Comparison of ENCODE assay signal across 8 mouse cellular contexts in the genomic region with DNA sequence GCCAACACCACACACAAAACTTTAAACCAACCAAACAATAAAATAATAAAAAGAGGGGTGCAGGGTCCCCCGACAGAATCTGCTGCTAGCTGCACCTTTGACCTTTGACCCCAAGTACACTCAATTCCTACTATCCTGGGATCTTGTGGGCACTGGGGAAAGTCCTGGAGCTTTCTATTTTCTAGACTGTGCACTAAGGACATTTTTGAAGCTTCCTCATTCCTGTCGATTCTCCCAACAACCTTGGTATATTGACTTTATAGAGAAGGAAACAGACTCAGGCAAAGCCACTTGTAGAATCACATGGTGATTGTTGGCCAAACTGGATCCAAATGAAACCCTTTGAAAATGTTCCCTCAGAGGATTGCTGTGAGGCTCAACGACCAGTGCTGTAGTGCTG. TPM values are rescaled to one million over a fixed set of nuclear protein-coding genes. Genes with fewer than 3 reads are reported as not detected.
DNase-seq lines count a peak whose midpoint lies in the region; ATAC-seq and TF ChIP-seq lines count a peak whose summit lies in the region.

No protein-coding gene starts in this region.

- peak overlapping the region; percentile 82 for H3K9ac ChIP-seq in heart, embryonic 13.5 days
- peak overlapping the region; percentile 91 for H3K9ac ChIP-seq in ES-Bruce4 (ENCODE audit: low read depth, poor library complexity, severe bottlenecking)
- peak overlapping the region; percentile 51 for H3K9ac ChIP-seq in forebrain, embryonic 15.5 days (replicated peaks)

- H3K4me3 ChIP-seq in heart, embryonic 13.5 days = peak overlapping the region; percentile 75
- peak overlapping the region; percentile 50 for H3K4me3 ChIP-seq in ES-Bruce4 (ENCODE audit: low read depth, low read length)
- H3K4me3 ChIP-seq in forebrain, embryonic 15.5 days = peak overlapping the region; percentile 89

- TF ChIP-seq EP300 in ES-Bruce4 (IDR thresholded peaks at IDR 0.05; ENCODE audit: insufficient read depth, low read depth, low read length) = no peak

- no peaks in the 10 kb centered on the region for H3K27me3 ChIP-seq in heart, embryonic 13.5 days (replicated peaks)
- no peaks in the 10 kb centered on the region for H3K27me3 ChIP-seq in ES-Bruce4 (ENCODE audit: control insufficient read depth, insufficient read depth, low read length, poor library complexity, severe bottlenecking)
- H3K27me3 ChIP-seq in forebrain, embryonic 15.5 days = no peaks in the 10 kb centered on the region

- peak overlapping the region; percentile 99 for H3K27ac ChIP-seq in heart, embryonic 13.5 days (replicated peaks)
- H3K27ac ChIP-seq in ES-Bruce4 (ENCODE audit: insufficient read depth, low read length) = peak overlapping the region; percentile 35
- peak overlapping the region; percentile 99 for H3K27ac ChIP-seq in forebrain, embryonic 15.5 days (replicated peaks)

- peaks cover 35% of the 10 kb centered on the region for H3K36me3 ChIP-seq in heart, embryonic 13.5 days
- H3K36me3 ChIP-seq in ES-Bruce4 (ENCODE audit: control insufficient read depth, insufficient read depth, low read length, poor library complexity, severe bottlenecking) = peaks cover 11% of the 10 kb centered on the region
- peaks cover 16% of the 10 kb centered on the region for H3K36me3 ChIP-seq in forebrain, embryonic 15.5 days

- no peak for TF ChIP-seq POLR2A in ES-Bruce4 (IDR thresholded peaks at IDR 0.05; ENCODE audit: insufficient read depth, low read length)

- DNase-seq in heart, adult 9 months (ENCODE audit: low spot score in 2 of 2) = no peak
- peak; percentile 18 for DNase-seq in lung, postnatal 25 days (ENCODE audit: low spot score)
- no peak for DNase-seq in MN1 (ENCODE audit: low spot score)
- DNase-seq in frontal cortex, postnatal 14 days (ENCODE audit: low spot score in 2 of 2) = no peak
- no peak for DNase-seq in spleen, adult 12 weeks (ENCODE audit: low spot score)

- H3K4me2 ChIP-seq in heart, embryonic 13.5 days = peak overlapping the region; percentile 79
- H3K4me2 ChIP-seq in forebrain, embryonic 15.5 days (replicated peaks) = peak overlapping the region; percentile 61

- 65% methylated on average over 3 of the region's 3 CpGs for WGBS in heart, embryonic 13.5 days
- 65% methylated on average over 3 of the region's 3 CpGs for WGBS in forebrain, embryonic 15.5 days

- no peaks in the 10 kb centered on the region for H3K9me3 ChIP-seq in heart, embryonic 13.5 days
- H3K9me3 ChIP-seq in ES-Bruce4 (replicated peaks; ENCODE audit: control insufficient read depth, insufficient read depth, low read length, poor library complexity, severe bottlenecking) = no peaks in the 10 kb centered on the region
- no peaks in the 10 kb centered on the region for H3K9me3 ChIP-seq in forebrain, embryonic 15.5 days

- H3K4me1 ChIP-seq in heart, embryonic 13.5 days = peaks cover 24% of the 10 kb centered on the region
- H3K4me1 ChIP-seq in ES-Bruce4 (ENCODE audit: control insufficient read depth, insufficient read depth, low read length) = peaks cover 9% of the 10 kb centered on the region
- peaks cover 25% of the 10 kb centered on the region for H3K4me1 ChIP-seq in forebrain, embryonic 15.5 days

- no peak for TF ChIP-seq CTCF in ES-Bruce4 (IDR thresholded peaks at IDR 0.05; ENCODE audit: low read depth, low read length)

- no peak for ATAC-seq in heart, embryonic 13.5 days (ENCODE audit: extremely low read depth, insufficient number of reproducible peaks, low FRiP score, low TSS enrichment)
- ATAC-seq in forebrain, embryonic 15.5 days (replicated peaks) = no peak

RNA-seq across cellular contexts. Expression of gene Gm44973, which starts 0.8 kb away (rescaled TPM):
- polyA plus RNA-seq in heart, embryonic 13.5 days (2015; fragmentation: Nextera tagmentation; extraction: Ambion mirVana) = not detected in 2 replicates
- not detected in 2 replicates for polyA plus RNA-seq in ES-Bruce4 (2011; ENCODE audit: insufficient read depth, insufficient read length, low read depth, missing spikeins)
- polyA plus RNA-seq in forebrain, embryonic 15.5 days (2015; fragmentation: Nextera tagmentation; extraction: Ambion mirVana) = 0.89 TPM in 1 of 2 replicates, not detected in the other

RNA-seq across cellular contexts. Expression of gene Fiz1, which starts 1.6 kb away (rescaled TPM):
- 25.6 and 28.4 TPM in 2 replicates for polyA plus RNA-seq in heart, embryonic 13.5 days (2015; fragmentation: Nextera tagmentation; extraction: Ambion mirVana)
- polyA plus RNA-seq in ES-Bruce4 (2011; ENCODE audit: insufficient read depth, insufficient read length, low read depth, missing spikeins) = 43.2 and 57.0 TPM in 2 replicates
- 52.1 TPM in 2 replicates for polyA plus RNA-seq in forebrain, embryonic 15.5 days (2015; fragmentation: Nextera tagmentation; extraction: Ambion mirVana)

RNA-seq across cellular contexts. Expression of gene Zfp524, which starts 1.8 kb away (rescaled TPM):
- polyA plus RNA-seq in heart, embryonic 13.5 days (2015; fragmentation: Nextera tagmentation; extraction: Ambion mirVana) = 10.7 and 12.3 TPM in 2 replicates
- polyA plus RNA-seq in ES-Bruce4 (2011; ENCODE audit: insufficient read depth, insufficient read length, low read depth, missing spikeins) = 2.5 and 4.7 TPM in 2 replicates
- 11.6 and 12.5 TPM in 2 replicates for polyA plus RNA-seq in forebrain, embryonic 15.5 days (2015; fragmentation: Nextera tagmentation; extraction: Ambion mirVana)

RNA-seq across cellular contexts. Expression of gene Zfp865, which starts 4.1 kb away (rescaled TPM):
- 3.8 and 4.4 TPM in 2 replicates for polyA plus RNA-seq in heart, embryonic 13.5 days (2015; fragmentation: Nextera tagmentation; extraction: Ambion mirVana)
- 23.0 and 24.7 TPM in 2 replicates for polyA plus RNA-seq in ES-Bruce4 (2011; ENCODE audit: insufficient read depth, insufficient read length, low read depth, missing spikeins)
- polyA plus RNA-seq in forebrain, embryonic 15.5 days (2015; fragmentation: Nextera tagmentation; extraction: Ambion mirVana) = 6.1 and 6.5 TPM in 2 replicates

RNA-seq across cellular contexts. Expression of gene Ccdc106, which starts 4.3 kb away (rescaled TPM):
- 2.1 and 4.2 TPM in 2 replicates for polyA plus RNA-seq in heart, embryonic 13.5 days (2015; fragmentation: Nextera tagmentation; extraction: Ambion mirVana)
- 5.6 and 5.7 TPM in 2 replicates for polyA plus RNA-seq in ES-Bruce4 (2011; ENCODE audit: insufficient read depth, insufficient read length, low read depth, missing spikeins)
- polyA plus RNA-seq in forebrain, embryonic 15.5 days (2015; fragmentation: Nextera tagmentation; extraction: Ambion mirVana) = 39.7 and 45.8 TPM in 2 replicates

Comparison
In these comparisons a context has a peak if more than half of its experiments do, and no peak if none do; other contexts are left out.
1. H3K27ac ChIP-seq: peak in every context shown above with its lines; median percentile 99 in heart, embryonic 13.5 days; 99 in forebrain, embryonic 15.5 days; 35 in ES-Bruce4.